Mouse (Mus musculus): ENCODE measurements around the gene Ppp1r9b.

Ppp1r9b gene

GRCm38 (mm10) chr11:95012487-95012886 is 21.7 kb downstream of the Ppp1r9b start:
- CTCF ChIA-PET = no interaction called here

- CTCF ChIA-PET = no interaction called here
These were observed 24.6 kb downstream of the Ppp1r9b start for GRCm38 (mm10) chr11:95015484-95015883.

DNA sequence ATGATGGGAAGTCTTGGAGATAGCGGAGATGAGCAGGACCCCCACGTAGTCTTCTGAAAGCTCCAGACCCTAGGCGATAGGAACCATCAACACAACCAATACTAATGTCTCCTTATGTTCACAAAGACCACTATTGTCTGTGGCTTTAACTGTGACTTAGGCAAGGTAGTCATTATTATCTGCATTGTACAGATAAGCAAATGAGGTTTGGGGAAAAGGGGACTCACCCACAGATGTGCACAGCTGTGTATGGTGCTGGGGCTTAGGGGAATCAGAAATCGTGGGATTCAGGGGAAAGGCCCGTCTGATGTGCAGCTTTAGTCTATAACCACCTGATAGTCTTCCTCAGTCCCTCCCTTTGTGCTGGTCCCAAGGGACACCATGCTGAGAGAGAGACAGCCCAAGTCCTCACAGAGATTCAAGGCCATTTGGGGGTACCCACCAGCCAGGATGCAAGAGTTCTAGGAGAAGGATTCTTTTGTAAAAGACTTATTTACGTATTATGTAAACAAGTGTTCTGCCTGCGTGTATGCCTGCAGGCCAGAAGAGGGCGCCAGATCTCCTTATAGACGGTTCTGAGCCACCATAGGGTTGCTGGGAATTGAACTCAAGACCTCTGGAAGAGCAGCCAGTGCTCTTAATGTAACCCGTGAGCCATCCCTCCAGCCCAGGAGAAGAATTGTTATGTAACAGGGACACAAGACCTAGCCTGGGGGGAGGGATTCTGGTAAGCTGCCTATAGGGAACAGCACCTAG is 31.6 kb downstream of the Ppp1r9b start:
- CTCF ChIA-PET = no interaction called here

- CTCF ChIA-PET = no interaction called here
These were observed 32.6 kb downstream of the Ppp1r9b start for GRCm38 (mm10) chr11:95023481-95023880.

DNA sequence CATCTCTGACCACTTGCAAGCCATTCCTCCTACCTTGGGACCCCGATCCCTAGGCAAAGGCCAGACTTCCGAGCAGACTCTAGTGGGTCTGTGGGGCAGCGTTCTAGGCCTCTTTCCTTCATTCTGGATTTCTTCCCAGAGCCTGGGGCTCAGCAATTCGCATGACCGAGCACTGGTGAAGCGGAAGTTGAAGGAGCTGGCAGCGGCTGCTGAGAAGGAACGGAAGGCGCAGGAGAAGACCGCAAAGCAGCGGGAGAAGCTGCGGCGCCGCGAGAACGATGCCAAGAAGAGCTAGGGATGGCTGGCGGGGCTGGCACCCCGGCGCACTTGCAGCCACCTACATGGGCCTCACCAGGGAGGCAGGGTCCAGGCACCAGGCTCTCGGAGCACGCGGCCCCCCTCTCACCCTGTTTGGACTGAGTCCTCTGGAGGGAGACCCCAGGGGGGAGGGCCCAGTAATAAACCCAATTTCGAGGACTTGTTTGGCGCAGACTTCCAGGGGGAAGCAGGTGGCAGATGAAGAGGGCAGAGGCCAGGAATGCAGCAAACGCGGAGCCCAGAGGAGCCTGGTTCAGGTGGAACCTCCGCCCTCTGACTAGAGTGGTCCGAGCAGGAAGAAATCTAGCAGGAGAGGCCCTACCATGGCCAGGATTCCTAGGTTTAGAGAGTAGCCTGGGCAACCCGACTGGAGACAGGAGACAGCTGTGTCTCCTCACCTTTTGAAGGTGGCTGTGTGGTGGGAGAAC is 33.8 kb downstream of the Ppp1r9b start:
- CTCF ChIA-PET = interaction anchor here (0.7 kb wide), 1 partner anchor 18 kb away, joined by 3 read pairs; no protein-coding TSS in a partner anchor

GRCm38 (mm10) chr11:95025227-95026012 is 34.6 kb downstream of the Ppp1r9b start:
- CTCF ChIA-PET = interaction anchor here (0.7 kb wide), 1 partner anchor 18 kb away, joined by 3 read pairs; no protein-coding TSS in a partner anchor

DNA sequence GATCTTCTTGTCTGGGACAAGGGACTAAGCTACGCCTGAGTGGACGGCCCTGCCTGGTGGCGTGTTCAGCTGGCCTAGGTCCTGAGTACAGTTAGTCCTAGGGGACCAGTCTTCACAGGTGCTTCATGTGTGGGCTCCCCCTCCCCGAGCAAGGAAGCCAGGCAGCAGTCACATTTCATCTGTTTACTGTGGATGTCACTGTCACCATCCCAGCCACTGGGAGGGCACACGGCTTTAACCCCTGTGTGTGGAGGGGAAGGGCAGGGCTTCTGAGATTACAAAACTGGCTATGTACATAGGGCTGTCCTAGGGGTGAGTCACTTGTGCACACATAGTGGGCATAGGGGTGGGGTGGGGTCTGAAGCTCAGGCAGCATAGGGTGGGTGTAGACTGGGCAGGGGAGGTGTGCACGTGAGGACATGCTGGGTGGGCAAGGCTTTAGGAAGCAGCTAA is 35.3 kb downstream of the Ppp1r9b start:
- CTCF ChIA-PET = no interaction called here

DNA sequence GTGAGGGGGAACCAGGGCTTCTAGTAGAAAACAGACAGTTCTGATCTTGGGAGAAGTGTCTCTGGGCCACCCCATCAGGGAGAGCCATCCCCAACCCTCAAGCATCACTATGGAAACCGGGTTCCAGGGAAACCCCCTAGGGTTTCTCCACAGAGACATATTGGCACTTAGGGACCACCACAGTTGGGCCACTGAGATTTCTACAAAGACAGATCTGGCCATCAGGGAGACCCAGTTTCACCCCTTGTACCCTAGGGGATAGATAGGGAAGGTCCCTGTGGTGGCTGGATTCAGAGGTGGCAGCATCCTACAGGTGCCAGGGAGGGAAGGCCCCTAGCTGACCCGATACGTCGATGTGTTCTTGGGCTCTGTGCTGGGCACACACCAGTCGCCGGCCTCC is 36.0 kb downstream of the Ppp1r9b start:
- CTCF ChIA-PET = no interaction called here

DNA sequence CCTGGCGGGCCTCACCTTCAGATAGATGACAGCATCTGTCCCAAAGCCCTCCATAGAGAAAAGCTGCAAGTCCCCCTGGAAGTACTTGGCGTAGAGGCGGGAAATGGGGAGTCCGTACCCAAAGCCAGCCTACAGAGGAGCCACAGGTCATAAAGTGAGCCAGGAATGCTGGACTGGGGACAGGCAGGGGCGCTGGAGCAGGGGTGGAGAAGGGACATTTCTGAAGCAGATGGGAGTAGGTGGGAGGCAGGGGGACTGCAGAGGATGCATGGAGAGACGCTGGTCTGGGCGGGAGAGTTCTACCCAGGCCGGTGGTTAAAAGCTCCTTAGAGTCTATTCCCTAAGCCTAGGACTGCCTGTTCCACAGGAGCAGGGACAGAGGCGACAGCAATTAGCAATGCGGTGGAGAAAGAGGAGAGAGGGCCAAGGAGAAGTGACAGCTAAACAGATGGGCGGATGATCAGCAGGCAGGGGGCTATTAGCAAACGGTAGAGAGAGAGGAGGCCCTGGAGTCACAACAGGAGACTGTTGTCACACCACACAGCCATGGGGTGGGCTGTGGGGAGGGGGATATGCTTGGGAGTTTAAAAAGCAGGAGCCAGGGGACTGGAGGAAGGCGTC is 37.1 kb downstream of the Ppp1r9b start:
- CTCF ChIA-PET = no interaction called here

- CTCF ChIA-PET = interaction anchor here (0.6 to 1.1 kb wide), 2 partner anchors 14 to 63 kb away, joined by 3 to 4 read pairs; no protein-coding TSS in a partner anchor
These were observed 42.1 kb downstream of the Ppp1r9b start for GRCm38 (mm10) chr11:95032945-95033344.

DNA sequence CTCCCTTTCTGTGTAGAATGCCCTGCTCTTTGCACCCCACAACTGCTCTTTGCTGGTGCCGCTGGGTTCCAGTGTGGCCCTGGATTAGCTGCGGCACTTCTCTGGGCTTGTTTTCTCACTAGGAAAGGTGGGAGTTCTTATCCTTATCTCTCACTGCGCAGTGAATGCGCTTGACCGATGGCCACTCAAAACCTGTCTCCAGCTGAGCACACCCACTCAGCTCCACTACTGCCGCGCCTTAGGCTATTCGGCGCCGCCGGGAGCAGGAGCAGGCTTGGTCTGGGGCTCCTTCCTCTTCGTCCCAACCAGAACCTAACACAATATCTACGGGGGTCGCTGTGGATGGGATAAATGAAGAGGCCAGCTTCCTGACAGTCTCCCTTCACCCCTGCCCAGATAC is 42.8 kb downstream of the Ppp1r9b start:
- CTCF ChIA-PET = interaction anchor here (0.6 to 1.1 kb wide), 2 partner anchors 13 to 64 kb away, joined by 3 to 4 read pairs; no protein-coding TSS in a partner anchor

DNA sequence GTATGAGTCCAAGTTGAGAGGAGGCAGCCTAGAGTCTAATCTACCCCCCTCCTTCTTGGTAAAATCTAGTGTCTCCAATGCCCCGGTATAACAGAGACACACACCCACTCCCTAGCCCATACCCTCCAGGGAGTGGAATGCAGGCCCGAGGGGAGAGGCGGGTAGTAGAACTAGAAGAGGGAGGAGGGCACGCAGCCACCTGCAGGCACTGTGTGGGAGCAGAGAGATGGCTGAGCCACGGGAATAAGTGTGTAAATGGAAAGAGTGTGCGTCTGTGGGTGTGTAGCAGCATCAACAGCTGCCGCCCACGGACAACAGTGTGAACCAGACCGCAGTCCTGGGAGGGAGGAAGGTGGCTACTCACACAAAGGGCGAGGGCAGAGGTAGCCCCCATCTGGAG is 44.1 kb downstream of the Ppp1r9b start:
- CTCF ChIA-PET = no interaction called here

DNA sequence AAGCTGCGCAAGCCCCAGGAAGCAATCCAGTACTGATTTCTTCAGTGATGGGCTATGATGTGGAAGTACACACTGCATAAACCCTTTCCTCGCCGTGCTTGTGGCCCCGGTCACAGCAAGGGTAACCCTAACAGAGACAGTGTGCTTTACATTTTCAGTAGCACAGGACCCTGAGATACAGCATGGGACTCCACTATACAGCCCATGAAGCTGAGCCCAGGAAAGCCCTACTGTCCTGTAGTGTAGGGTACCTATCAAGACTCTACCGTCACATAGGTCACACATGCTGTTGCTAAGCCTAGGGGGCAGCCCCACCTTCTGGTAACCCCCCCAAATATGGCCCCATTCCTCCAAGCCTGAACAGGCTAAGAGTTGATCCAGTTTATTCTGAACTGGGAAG is 45.7 kb downstream of the Ppp1r9b start:
- CTCF ChIA-PET = no interaction called here

DNA sequence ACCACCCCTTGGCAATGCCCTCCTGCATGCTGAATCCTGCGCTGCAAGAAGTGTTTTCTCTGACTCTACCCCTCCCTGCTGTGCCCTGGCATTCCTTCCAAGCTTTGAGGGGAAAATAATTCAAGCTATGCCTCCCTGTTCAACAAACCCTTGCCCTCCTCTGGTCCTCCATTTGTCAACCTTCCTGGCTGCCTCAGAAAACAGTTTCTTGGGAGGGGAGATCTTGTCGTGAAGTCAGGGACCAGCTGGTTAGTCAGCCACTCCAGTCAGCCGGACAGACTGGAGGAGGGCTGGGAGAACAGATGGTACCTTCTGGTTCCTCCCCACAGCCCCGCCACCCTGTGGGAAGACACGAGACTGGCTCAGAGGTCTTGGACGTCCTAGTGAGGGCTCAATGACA is 46.5 kb downstream of the Ppp1r9b start:
- CTCF ChIA-PET = no interaction called here

GRCm38 (mm10) chr11:95038156-95038817 is 47.5 kb downstream of the Ppp1r9b start:
- CTCF ChIA-PET = no interaction called here

GRCm38 (mm10) chr11:95038818-95039655 is 48.2 kb downstream of the Ppp1r9b start:
- CTCF ChIA-PET = no interaction called here

DNA sequence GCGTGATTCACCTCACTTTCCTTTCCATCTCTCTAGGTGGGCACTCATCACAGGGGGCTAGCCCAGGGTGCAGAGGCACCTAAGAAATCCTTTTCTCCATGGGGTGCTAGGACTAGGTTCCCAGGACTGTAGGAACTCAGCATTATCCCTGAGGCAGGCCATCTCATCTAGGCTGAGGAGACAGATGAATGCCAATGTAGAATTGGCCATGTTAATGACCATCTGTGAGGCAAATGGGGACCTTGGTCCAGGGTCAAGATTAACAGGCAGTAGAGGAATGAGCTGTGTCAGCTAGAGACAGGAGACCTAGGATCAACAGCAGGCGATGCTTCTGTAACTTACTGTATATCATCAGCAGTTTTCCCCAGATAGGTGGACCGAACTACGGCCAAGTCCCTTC is 48.9 kb downstream of the Ppp1r9b start:
- CTCF ChIA-PET = no interaction called here

GRCm38 (mm10) chr11:95040491-95041138 is 49.8 kb downstream of the Ppp1r9b start:
- CTCF ChIA-PET = no interaction called here

DNA sequence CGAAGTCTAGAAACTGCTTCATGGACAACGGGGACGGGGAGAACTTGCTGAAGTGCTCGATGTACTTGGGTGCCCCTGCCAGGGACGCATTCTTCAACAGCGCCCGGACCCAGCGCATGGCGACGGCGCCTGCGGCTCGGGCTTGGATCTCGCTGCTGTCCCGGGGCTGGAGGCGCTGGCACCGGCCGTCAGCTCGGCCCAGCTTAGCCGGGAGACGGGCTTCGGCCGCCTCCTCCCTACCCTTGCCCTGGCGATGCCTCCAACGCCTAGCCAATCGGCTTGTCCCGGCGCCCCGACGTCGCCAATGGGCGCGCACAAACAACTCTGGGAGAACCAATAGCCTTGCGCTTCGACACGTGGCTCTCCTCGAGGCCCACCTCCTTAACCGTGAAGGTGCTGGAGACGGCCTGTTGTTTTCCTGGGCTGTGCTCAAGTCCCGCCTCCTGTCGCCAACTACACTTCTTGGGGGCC is 50.3 kb downstream of the Ppp1r9b start, which contains the start of gene Pdk2:
Pdk2 (minus strand) TSS at position 216 of the 471 bp plus-strand sequence.
- CTCF ChIA-PET = no interaction called here

GRCm38 (mm10) chr11:95042096-95042495 is 51.3 kb downstream of the Ppp1r9b start:
- CTCF ChIA-PET = no interaction called here

Measured in spleen, embryonic (tissue).